Mouse (Mus musculus) left cerebral cortex, adult 2 months (tissue): ENCODE measurements at regions not wholly inside any gene's neighbourhood (a gene's known extent, or its start where the extent isn't known, plus 50 kb on each side); places are given as distances from the start of the nearest gene placed in this dataset.

Source experiments
- DNase-seq, 2 experiments: peaks; one replicate each; pipeline ENCODE4 v3.0.0; 2021 to 2022; ENCODE audit warnings: low spot score in 2 of 2, mixed read lengths in 1 of 2; ENCODE audit errors: extremely low spot score in 1 of 2
- H3K27ac ChIP-seq: fragments of 200-600 bp; 2 replicates; pipeline ENCODE4 v1.8.1; 2022
- H3K4me3 ChIP-seq: fragments of 200-600 bp; 2 replicates; pipeline ENCODE4 v1.8.1; 2022
- CTCF ChIP-seq: fragments of 200-600 bp; IDR thresholded peaks from 2 replicates; pipeline ENCODE4 v1.8.1; 2022; ENCODE audit warnings: antibody characterized with exemption, mild to moderate bottlenecking, moderate library complexity
- intact Hi-C: fragments of 180-260 bp; cut with DNase I; formaldehyde crosslinking; loops from one replicate; pipeline ENCODE4 v1.15.1; 2025

DNA sequence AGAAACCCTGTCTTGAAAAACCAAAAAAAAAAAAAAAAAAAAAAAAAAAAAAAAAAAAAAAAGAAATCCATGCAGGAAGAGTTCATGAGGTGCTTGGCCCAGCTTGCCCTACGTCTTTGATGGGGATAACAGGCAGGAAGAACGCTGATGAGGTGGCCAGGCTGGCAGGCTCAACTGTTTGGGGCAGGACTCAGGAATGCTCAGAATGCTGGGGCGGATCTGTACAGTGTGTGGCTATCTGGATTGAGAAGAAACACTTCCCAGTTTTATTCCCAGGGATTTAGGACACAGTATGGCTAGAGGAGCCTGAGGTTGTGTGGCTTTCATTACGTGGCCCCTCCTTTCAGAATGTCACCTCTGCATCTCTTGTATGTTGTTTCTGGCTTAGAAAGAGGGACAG is 99.1 kb upstream of the Gm3448 start:
- Histone ChIP-seq H3K4me3 (no peak overlapping the region), H3K27ac (no peak overlapping the region)
- intact Hi-C loops, result no loop called here
- no peak for TF ChIP-seq CTCF
- no peak for DNase-seq
